Mouse (Mus musculus) small intestine, adult 2 months (tissue): Measurements from ENCODE around the gene Hivep1. TPM values are rescaled to one million over a fixed set of nuclear protein-coding genes. Genes with fewer than 3 reads are reported as not detected.

Experiments
- H3K27ac ChIP-seq: fragments of 200-500 bp; 2 replicates; pipeline ENCODE4 v1.5.1; 2012; ENCODE audit warnings: low read depth, low read length, control low read depth, inconsistent platforms; ENCODE audit not compliant: insufficient read depth
- H3K27me3 ChIP-seq: fragments of 200-500 bp; 2 replicates; pipeline ENCODE4 v1.6.1; 2012; ENCODE audit warnings: mild to moderate bottlenecking, moderate library complexity, low read length, inconsistent platforms; ENCODE audit not compliant: control insufficient read depth, insufficient read depth
- H3K36me3 ChIP-seq: fragments of 200-500 bp; 2 replicates; pipeline ENCODE4 v1.6.1; 2012; ENCODE audit warnings: mild to moderate bottlenecking, low read length, control low read depth, inconsistent platforms; ENCODE audit not compliant: control insufficient read depth, insufficient read depth
- H3K4me1 ChIP-seq: fragments of 200-500 bp; 2 replicates; pipeline ENCODE4 v1.6.1; 2012; ENCODE audit warnings: low read length, inconsistent platforms, mixed read lengths; ENCODE audit not compliant: control insufficient read depth, insufficient read depth, insufficient read length
- H3K4me3 ChIP-seq: fragments of 200-500 bp; 2 replicates; pipeline ENCODE4 v1.5.1; 2012; ENCODE audit warnings: low read depth, mild to moderate bottlenecking, control low read depth, inconsistent platforms, low read length, moderate library complexity
- CTCF ChIP-seq: fragments of 200-500 bp; IDR thresholded peaks from 2 replicates; pipeline ENCODE4 v1.5.1; 2012; ENCODE audit warnings: low read depth, mild to moderate bottlenecking, control low read depth, inconsistent platforms, low read length, moderate library complexity, mixed read lengths; ENCODE audit not compliant: insufficient replicate concordance, insufficient read length; ENCODE audit errors: extremely low read depth
- POLR2A ChIP-seq: fragments of 200-500 bp; IDR thresholded peaks from 2 replicates; pipeline ENCODE4 v1.6.1; 2012; ENCODE audit warnings: low read depth, mild to moderate bottlenecking, control low read depth, inconsistent platforms, low read length, moderate library complexity
- WGBS: fragments of 180-500 bp; shearing (Covaris S2); methylation state at CpG from one replicate; pipeline ENCODE4 v1.1.7; 2018; 5-methylcytosine and 5-hydroxymethylcytosine counted together
- polyA plus RNA-seq: library from polyadenylated mRNA; depleted of rRNA; stranded (reverse); fragments of >200 nt; gene quantifications from 2 replicates; pipeline ENCODE4 v1.2.3, GENCODE M21; 2012

Gene Hivep1
- polyA plus RNA-seq, 1 experiment: 27.9 TPM

GRCm38 (mm10) chr13:42093268-42094042 lies 41.6 kb downstream of the Hivep1 start:
- H3K4me3 ChIP-seq: no peak overlapping the region
- H3K4me1 ChIP-seq: peaks cover 2% of the 10 kb centered on the region; the same call in 1 of the 2 replicates
- WGBS: 71% methylated on average over 12 of the region's 12 CpGs
- no peaks in the 10 kb centered on the region for H3K27me3 ChIP-seq
- TF ChIP-seq CTCF (no peak), POLR2A (no peak)
- H3K27ac ChIP-seq: no peak overlapping the region
- peaks cover 1% of the 10 kb centered on the region; the same call in 1 of the 2 replicates for H3K36me3 ChIP-seq

- H3K27ac ChIP-seq: peak overlapping the region; percentile 47; the same call in 1 of the 2 replicates
- H3K36me3 ChIP-seq: peaks cover 1% of the 10 kb centered on the region; the same call in 1 of the 2 replicates
- H3K4me1 ChIP-seq: peaks cover 2% of the 10 kb centered on the region; the same call in 1 of the 2 replicates
- H3K4me3 ChIP-seq: no peak overlapping the region
- no peak for TF ChIP-seq CTCF
- TF ChIP-seq POLR2A: no peak
- no peaks in the 10 kb centered on the region for H3K27me3 ChIP-seq
- 64% methylated on average over 10 of the region's 10 CpGs for WGBS
Measured at GRCm38 (mm10) chr13:42095826-42096515, 44.1 kb downstream of the Hivep1 start.

GRCm38 (mm10) chr13:42097109-42097508 lies 45.3 kb downstream of the Hivep1 start:
- no peaks in the 10 kb centered on the region for H3K27me3 ChIP-seq
- H3K27ac ChIP-seq: no peak overlapping the region
- H3K36me3 ChIP-seq: peaks cover 1% of the 10 kb centered on the region; the same call in 1 of the 2 replicates
- H3K4me1 ChIP-seq: peaks cover 9% of the 10 kb centered on the region; the same call in 1 of the 2 replicates
- H3K4me3 ChIP-seq: no peak overlapping the region
- TF ChIP-seq POLR2A (no peak), CTCF (no peak)

- no peak for TF ChIP-seq POLR2A
- TF ChIP-seq CTCF: no peak
- H3K27ac ChIP-seq: no peak overlapping the region
- 100% methylated on average over 1 of the region's 1 CpGs for WGBS
- H3K4me1 ChIP-seq: peaks cover 12% of the 10 kb centered on the region
- H3K36me3 ChIP-seq: peaks cover 1% of the 10 kb centered on the region; the same call in 1 of the 2 replicates
- no peaks in the 10 kb centered on the region for H3K27me3 ChIP-seq
- no peak overlapping the region for H3K4me3 ChIP-seq
Measured at GRCm38 (mm10) chr13:42098522-42098921, 46.7 kb downstream of the Hivep1 start.

GRCm38 (mm10) chr13:42099523-42099922 lies 47.7 kb downstream of the Hivep1 start:
- no peak overlapping the region for H3K4me3 ChIP-seq
- no peak for TF ChIP-seq CTCF
- no peak for TF ChIP-seq POLR2A
- WGBS: 88% methylated on average over 4 of the region's 4 CpGs
- H3K4me1 ChIP-seq: peaks cover 12% of the 10 kb centered on the region
- H3K27ac ChIP-seq: no peak overlapping the region
- peaks cover 1% of the 10 kb centered on the region; the same call in 1 of the 2 replicates for H3K36me3 ChIP-seq
- H3K27me3 ChIP-seq: no peaks in the 10 kb centered on the region

- no peak for TF ChIP-seq POLR2A
- TF ChIP-seq CTCF: 0 out of 2 replicates have a peak, but pooled peaks have one; percentile 9
- no peak overlapping the region for H3K4me3 ChIP-seq
- H3K27ac ChIP-seq: no peak overlapping the region
Measured at GRCm38 (mm10) chr13:42101440-42102190, 49.8 kb downstream of the Hivep1 start.

More at GRCm38 (mm10) chr13:42101440-42102190, 49.8 kb downstream of the Hivep1 start:
- Histone ChIP-seq H3K4me1 (peaks cover 10% of the 10 kb centered on the region), H3K36me3 (peaks cover 1% of the 10 kb centered on the region; the same call in 1 of the 2 replicates), H3K27me3 (no peaks in the 10 kb centered on the region)
- WGBS: 42% methylated on average over 13 of the region's 13 CpGs
